Mouse (Mus musculus) lung, embryonic 15.5 days (tissue): Measurements from ENCODE around the gene Sbno2. TPM values are rescaled to one million over a fixed set of nuclear protein-coding genes. Genes with fewer than 3 reads are reported as not detected.

Source experiments
- ATAC-seq: fragments of 200-750 bp; cut with Nextera tagmentation; 2 replicates; pipeline ENCODE4 v1.8.0; 2017; ENCODE audit warnings: moderate number of reproducible peaks, borderline replicate concordance; ENCODE audit not compliant: low FRiP score, low TSS enrichment; ENCODE audit errors: extremely low read depth
- H3K27ac ChIP-seq: fragments of 300-500 bp; sonication (generic); 2 replicates; pipeline ENCODE4 v1.5.1; 2015; ENCODE audit warnings: moderate library complexity, mild to moderate bottlenecking, inconsistent platforms
- H3K27me3 ChIP-seq: fragments of 300-500 bp; sonication (generic); 2 replicates; pipeline ENCODE4 v1.6.1; 2015; ENCODE audit warnings: inconsistent platforms
- H3K36me3 ChIP-seq: fragments of 300-500 bp; sonication (generic); 2 replicates; pipeline ENCODE4 v1.6.1; 2015; ENCODE audit warnings: inconsistent platforms
- H3K4me1 ChIP-seq: fragments of 300-500 bp; sonication (generic); 2 replicates; pipeline ENCODE4 v1.6.1; 2015; ENCODE audit warnings: inconsistent platforms
- H3K4me2 ChIP-seq: fragments of 300-500 bp; sonication (generic); 2 replicates; pipeline ENCODE4 v1.6.1; 2015; ENCODE audit warnings: inconsistent platforms, mild to moderate bottlenecking, moderate library complexity
- H3K4me3 ChIP-seq: fragments of 300-500 bp; sonication (generic); 2 replicates; pipeline ENCODE4 v1.5.1; 2015; ENCODE audit warnings: mild to moderate bottlenecking, inconsistent platforms
- H3K9ac ChIP-seq: fragments of 300-500 bp; sonication (generic); 2 replicates; pipeline ENCODE4 v1.6.1; 2015; ENCODE audit warnings: inconsistent platforms
- H3K9me3 ChIP-seq: fragments of 300-500 bp; sonication (generic); 2 replicates; pipeline ENCODE4 v1.6.1; 2016; ENCODE audit warnings: inconsistent platforms
- WGBS: fragments of 180-500 bp; shearing (Covaris S2); methylation state at CpG from one replicate; pipeline ENCODE4 v1.1.7; 2015; 5-methylcytosine and 5-hydroxymethylcytosine counted together
- polyA plus RNA-seq: library from polyadenylated mRNA; unstranded; fragments of >200 nt; fragmentation: Nextera tagmentation; extraction: Ambion mirVana; gene quantifications from 2 replicates; pipeline ENCODE4 v1.2.1, GENCODE M21; 2015

Gene Sbno2
- polyA plus RNA-seq, 1 experiment from 2014 or later = 16.6 TPM

DNA sequence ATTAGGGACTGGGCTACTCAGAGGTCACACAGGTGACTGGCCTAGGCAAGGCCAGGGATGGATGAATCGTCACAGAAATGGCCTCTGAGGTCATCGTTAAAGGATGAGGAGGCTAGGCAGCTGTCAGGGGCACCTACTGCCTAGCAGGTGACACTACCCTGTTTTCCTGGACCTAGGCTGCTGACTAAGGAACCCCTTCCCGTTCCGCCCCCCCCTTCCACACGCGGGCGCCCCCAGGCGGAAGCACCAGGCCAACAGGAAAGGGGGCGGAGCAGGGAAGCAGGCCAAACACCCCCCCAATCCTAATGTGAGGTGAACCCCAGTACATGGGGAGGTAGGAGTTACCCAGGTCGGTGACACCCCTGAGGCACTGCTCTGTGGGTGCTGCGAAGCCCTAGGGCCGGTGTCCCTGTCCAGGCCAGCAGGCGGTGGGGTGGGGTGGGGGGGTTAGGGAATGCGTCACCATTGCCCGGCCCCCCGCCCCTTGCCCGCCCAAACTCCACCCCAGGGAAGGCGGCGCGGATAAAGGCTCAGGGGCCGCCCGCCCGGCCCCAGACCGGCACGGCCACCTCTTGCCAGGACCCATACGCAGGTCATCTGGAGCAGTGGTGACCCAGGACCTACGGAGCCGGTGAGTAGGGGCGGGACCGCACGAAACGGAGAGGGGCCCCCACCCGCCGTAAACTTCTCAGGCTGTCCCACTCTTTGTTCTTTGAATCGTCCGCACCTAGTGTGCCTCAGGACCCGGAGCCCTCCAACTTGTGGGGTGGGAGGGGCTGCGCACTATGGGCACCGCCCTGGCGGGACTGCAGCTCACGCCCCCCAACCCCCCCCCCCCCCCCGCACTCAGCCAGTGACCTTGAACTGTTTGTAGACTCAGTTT is 42.6 kb upstream of the Sbno2 start, which contains the start of gene Midn:
Gene Midn, plus strand, starts transcription at position 554 of the 883 bp plus-strand sequence.
- H3K27me3 ChIP-seq = no peaks in the 10 kb centered on the region
- WGBS = 1% methylated on average over 38 of the region's 42 CpGs
- peak within 1 kb of the TSS; percentile 99 for H3K27ac ChIP-seq
- H3K4me1 ChIP-seq = peaks cover 53% of the 10 kb centered on the region
- peak within 1 kb of the TSS; percentile 81 for H3K4me3 ChIP-seq
- H3K9ac ChIP-seq = peak within 1 kb of the TSS; percentile 71
- peak within 1 kb of the TSS; percentile 89 for H3K4me2 ChIP-seq
- H3K36me3 ChIP-seq = peaks cover 34% of the 10 kb centered on the region
- ATAC-seq = peak; percentile 47
- no peaks in the 10 kb centered on the region for H3K9me3 ChIP-seq

DNA sequence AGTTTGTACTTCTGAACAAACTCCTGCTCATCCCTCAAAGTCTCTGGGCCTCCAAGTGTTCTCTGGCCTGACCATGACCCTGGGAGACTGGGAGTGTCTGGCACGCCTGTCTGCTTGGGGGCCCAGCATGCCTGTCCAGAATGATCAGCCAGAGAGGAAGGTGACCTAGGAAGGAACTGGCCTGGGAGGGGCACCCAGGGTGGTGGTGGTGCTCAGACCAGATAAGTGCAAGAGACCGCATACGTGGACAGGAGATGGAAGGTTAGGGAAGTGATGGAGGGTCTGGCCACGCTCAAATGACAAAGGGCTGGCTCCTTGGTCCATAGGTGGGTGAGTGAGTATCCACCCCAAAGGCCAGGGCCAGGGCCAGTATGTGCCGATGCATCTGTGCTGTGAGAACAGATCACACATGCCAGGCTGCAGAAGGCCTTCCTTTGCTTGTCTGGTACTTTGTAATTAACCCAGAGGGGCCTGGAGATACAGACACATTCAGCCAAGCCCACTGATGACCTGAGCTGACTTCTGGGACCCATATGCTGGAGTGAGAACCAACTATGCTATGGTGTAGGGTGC is 41.9 kb upstream of the Sbno2 start:
- no peaks in the 10 kb centered on the region for H3K9me3 ChIP-seq
- H3K36me3 ChIP-seq = peaks cover 27% of the 10 kb centered on the region
- WGBS = 61% methylated on average over 5 of the region's 5 CpGs
- H3K4me1 ChIP-seq = peaks cover 49% of the 10 kb centered on the region
- no peak for ATAC-seq
- H3K27me3 ChIP-seq = no peaks in the 10 kb centered on the region
- peak overlapping the region; percentile 89 for H3K4me2 ChIP-seq
- H3K9ac ChIP-seq = peak overlapping the region; percentile 71
- peak overlapping the region; percentile 81 for H3K4me3 ChIP-seq
- peak overlapping the region; percentile 99 for H3K27ac ChIP-seq

DNA sequence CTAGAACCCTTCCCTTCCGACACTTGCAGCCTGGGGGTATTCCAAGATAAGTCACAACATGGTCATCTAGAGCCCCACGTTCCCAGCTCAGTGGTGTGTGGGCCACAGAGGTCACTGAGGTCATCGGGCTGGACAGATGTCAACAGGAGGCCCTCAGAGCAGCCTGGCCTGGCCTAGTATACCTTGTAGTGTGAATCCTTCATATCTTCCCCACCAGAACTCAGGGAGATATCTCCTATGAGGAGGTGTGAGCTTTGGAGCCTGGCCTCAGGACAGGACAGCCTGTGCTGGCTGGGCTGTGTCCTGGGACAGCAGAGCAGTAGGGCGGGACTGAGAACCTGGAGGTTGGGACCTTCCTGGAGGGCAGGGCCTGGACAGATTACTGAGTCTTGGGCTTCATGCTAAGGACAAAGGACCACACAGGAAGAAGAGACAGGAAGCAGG is 41.2 kb upstream of the Sbno2 start:
- 70% methylated on average over 4 of the region's 4 CpGs for WGBS
- Histone ChIP-seq H3K36me3 (peaks cover 27% of the 10 kb centered on the region), H3K4me2 (peak overlapping the region; percentile 3; the same call in 1 of the 2 replicates), H3K27me3 (no peaks in the 10 kb centered on the region), H3K9me3 (no peaks in the 10 kb centered on the region), H3K4me1 (peaks cover 46% of the 10 kb centered on the region), H3K27ac (peak overlapping the region; percentile 99), H3K4me3 (no peak overlapping the region), H3K9ac (no peak overlapping the region)
- ATAC-seq = no peak

DNA sequence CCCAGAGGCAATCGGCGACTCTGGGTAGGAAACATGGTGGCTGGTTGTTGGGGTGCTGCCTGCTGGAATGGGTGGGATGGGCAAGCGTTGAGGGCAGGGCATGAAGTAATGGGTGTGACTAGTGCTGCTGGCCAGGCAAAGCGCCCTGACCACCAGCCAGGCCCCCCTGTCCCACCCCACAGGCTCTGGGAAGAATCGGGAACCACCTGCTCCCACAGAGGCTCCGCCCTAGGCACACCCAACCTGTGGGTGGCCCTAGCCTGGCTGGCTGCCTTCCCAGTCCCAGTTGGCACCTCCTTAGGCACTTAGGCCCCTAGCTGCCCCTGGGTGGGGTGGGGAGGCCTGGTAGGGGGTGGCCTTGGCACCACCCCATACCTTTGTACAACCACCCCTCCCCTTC is 40.5 kb upstream of the Sbno2 start:
- peak overlapping the region; percentile 99 for H3K27ac ChIP-seq
- H3K27me3 ChIP-seq = no peaks in the 10 kb centered on the region
- peaks cover 27% of the 10 kb centered on the region for H3K36me3 ChIP-seq
- WGBS = 81% methylated on average over 6 of the region's 6 CpGs
- H3K4me2 ChIP-seq = no peak overlapping the region
- peaks cover 53% of the 10 kb centered on the region for H3K4me1 ChIP-seq
- no peaks in the 10 kb centered on the region for H3K9me3 ChIP-seq
- no peak overlapping the region for H3K9ac ChIP-seq
- no peak overlapping the region for H3K4me3 ChIP-seq
- ATAC-seq = no peak

DNA sequence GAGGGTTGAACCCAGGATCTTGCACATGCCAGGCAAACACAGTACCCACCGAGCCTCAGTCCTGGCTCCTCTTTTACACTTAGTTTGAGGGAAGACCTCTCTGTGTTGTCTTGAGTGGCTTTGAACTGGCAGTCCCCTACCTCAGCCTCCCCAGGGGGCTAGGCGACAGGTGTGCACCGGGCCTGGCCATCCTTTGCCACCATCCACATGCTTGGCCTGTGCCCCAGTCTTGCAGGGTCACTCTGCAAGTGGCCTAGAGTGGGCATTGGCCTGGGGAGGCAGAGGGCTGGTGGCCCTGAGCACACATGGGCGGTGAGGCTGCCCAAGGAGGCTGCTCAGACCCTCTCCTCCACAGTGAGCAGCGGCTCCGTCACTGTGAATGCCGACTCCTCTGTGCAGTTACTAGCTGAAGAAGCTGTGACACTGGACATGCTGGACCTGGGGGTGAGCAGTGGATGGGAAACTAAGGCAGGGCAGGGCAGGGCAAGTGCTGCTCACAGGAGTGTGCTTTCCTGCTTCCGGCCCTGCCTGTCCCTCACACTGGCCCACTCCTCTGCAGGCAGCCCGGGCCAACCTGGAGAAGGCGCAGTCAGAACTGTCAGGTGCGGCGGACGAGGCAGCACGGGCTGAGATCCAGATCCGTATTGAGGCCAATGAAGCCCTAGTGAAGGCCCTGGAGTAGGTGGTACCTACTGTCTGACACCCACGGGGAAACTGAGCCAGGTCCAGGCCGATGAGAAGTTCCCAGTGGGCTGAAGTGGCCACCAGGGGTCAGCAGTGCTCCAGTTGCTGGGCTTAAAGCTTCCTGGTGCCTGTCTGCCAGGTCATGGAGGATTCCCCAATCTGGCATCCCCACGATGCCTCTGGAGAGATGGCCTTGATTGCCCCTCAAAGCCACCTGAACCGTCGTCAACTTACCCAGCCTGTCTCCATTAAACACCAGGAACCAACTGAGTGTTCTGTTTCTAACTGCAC is 39.8 kb upstream of the Sbno2 start:
- H3K27ac ChIP-seq = peak overlapping the region; percentile 62
- no peak for ATAC-seq
- H3K9me3 ChIP-seq = no peaks in the 10 kb centered on the region
- no peak overlapping the region for H3K9ac ChIP-seq
- H3K4me2 ChIP-seq = no peak overlapping the region
- peaks cover 27% of the 10 kb centered on the region for H3K36me3 ChIP-seq
- H3K4me3 ChIP-seq = no peak overlapping the region
- H3K27me3 ChIP-seq = peaks cover 3% of the 10 kb centered on the region; the same call in 1 of the 2 replicates
- H3K4me1 ChIP-seq = peaks cover 57% of the 10 kb centered on the region
- WGBS = 72% methylated on average over 20 of the region's 20 CpGs

DNA sequence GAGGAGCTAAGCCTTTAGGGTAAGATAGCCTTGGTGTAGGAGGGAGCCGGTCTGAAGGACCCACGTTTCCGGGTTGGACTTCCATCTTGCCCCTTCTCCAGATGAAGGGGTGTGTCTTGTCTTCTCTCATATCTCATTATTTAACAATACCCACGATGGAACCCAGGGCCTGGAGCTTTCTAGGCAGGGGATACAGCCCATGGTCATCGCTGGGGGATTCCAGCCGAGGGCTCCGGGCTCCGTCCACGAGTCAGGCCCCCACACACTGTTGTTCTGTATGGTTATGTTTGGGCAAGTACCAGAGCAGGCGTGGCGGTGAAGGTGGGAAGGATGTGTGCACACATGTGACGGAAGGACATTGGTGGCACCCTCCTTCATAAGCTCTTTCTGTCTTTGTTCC is 38.8 kb upstream of the Sbno2 start:
- Histone ChIP-seq H3K4me1 (peaks cover 62% of the 10 kb centered on the region), H3K27ac (no peak overlapping the region), H3K4me3 (no peak overlapping the region), H3K9ac (no peak overlapping the region), H3K9me3 (no peaks in the 10 kb centered on the region), H3K36me3 (peaks cover 27% of the 10 kb centered on the region), H3K27me3 (peaks cover 13% of the 10 kb centered on the region; the same call in 1 of the 2 replicates), H3K4me2 (no peak overlapping the region)
- no peak for ATAC-seq
- WGBS = 92% methylated on average over 12 of the region's 12 CpGs

DNA sequence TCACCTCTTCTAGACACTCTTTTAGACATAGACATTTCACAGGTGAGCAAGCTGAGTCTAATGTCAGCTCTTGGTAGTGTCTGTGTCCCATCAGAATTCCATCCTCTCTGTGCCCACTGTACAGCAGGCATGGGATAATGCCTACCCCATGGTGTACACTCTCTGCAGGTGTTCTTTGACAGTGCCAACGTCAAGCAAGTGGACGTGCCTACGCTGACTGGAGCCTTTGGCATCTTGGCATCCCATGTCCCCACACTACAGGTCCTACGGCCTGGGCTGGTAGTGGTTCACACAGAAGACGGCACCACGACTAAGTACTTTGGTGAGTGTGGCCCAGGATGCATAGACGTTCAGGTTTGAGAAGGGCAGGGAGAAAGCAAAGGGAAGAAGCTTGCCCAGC is 38.3 kb upstream of the Sbno2 start:
- Histone ChIP-seq H3K36me3 (peaks cover 27% of the 10 kb centered on the region), H3K4me3 (no peak overlapping the region), H3K4me1 (peaks cover 64% of the 10 kb centered on the region), H3K27me3 (peaks cover 17% of the 10 kb centered on the region; the same call in 1 of the 2 replicates), H3K4me2 (no peak overlapping the region), H3K9ac (no peak overlapping the region), H3K9me3 (no peaks in the 10 kb centered on the region), H3K27ac (no peak overlapping the region)
- 92% methylated on average over 7 of the region's 7 CpGs for WGBS
- ATAC-seq = no peak

DNA sequence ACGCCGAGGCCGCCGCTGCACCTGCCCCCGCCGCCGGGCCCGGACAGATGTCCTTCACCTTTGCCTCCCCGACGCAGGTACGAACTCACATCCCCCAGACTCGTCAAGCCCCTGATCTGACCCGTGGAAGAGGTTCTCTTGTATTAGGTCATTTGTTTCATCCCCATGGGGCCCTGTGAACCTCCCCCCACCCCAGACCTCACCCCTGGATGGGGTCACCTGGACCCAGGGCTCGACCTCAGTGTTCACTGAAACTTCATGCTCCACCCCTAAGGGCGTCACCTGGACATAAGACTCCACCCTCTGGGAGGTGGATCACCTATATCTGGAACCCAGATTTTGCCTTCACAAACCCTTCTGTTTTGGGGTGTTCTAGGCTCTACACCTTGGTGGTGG is 37.2 kb upstream of the Sbno2 start:
- peaks cover 70% of the 10 kb centered on the region for H3K4me1 ChIP-seq

DNA sequence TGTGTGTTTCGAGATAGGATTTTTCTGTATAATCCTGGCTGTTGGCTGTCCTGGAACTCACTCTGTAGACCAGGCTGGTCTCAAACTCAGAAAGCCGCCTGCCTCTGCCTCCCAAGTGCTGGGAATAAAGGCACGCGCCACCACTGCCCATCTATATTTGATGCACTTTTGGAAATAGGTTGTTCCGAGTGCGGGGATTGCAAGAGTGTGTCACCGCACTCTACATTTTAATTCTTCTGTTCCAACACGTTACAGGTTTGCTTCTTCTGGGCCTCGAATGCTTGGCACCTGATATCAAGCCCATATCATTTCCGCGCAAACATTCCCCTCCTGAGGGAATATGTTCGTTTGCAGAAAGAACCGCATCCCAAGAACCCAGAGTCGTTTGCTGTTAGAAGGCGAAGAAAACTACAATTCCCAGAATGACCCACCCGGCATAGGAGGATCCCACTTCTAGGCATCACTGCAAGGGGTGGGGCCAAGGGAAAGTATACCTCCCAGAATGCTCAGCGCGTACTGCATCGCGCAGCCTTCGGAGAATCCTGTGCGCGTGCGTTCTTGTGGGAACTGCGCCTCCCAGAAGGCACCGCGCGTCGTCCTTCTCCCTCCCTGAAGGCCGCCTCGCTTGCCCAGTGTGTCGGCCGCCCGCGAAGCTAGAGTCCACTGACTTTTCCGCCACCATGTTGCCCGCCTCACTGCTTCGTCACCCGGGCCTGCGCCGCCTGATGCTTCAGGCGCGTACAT is 36.6 kb upstream of the Sbno2 start:
- H3K4me3 ChIP-seq = peak overlapping the region; percentile 56
- H3K27me3 ChIP-seq = peaks cover 34% of the 10 kb centered on the region
- peaks cover 70% of the 10 kb centered on the region for H3K4me1 ChIP-seq
- H3K36me3 ChIP-seq = peaks cover 27% of the 10 kb centered on the region
- peak overlapping the region; percentile 78 for H3K27ac ChIP-seq
- H3K9me3 ChIP-seq = no peaks in the 10 kb centered on the region
- WGBS = under 1% methylated on average over 43 of the region's 43 CpGs
- peak; percentile 85 for ATAC-seq
- peak overlapping the region; percentile 71 for H3K9ac ChIP-seq
- peak overlapping the region; percentile 67 for H3K4me2 ChIP-seq

More for the DNA sequence above, 37.2 kb upstream of the Sbno2 start:
- Histone ChIP-seq H3K9me3 (no peaks in the 10 kb centered on the region), H3K27ac (peak overlapping the region; percentile 78), H3K36me3 (peaks cover 27% of the 10 kb centered on the region), H3K27me3 (peaks cover 28% of the 10 kb centered on the region), H3K9ac (peak overlapping the region; percentile 71), H3K4me3 (peak overlapping the region; percentile 56), H3K4me2 (peak overlapping the region; percentile 67)
- WGBS = 0% methylated on average over 15 of the region's 15 CpGs
- no peak for ATAC-seq

DNA sequence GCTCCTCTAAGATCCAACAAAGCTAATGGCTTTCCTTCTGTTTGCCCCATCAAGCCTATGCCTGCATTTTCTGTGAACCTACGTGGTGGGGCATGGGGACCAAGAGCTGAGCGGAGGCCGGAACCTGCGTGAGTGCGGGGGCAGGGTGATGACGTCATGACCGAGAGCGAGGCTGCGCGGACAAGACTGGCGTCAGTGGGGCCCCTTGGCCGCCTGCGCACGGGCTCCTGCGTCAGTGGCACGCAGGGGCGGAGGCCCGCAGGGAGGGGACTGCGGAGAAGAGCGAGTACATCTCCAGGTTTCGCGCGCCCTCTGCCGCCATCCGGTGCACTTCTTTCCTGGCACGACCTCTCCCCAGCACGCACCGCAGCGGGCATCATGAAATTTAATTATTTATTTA is 35.9 kb upstream of the Sbno2 start:
- peak; percentile 71 for ATAC-seq
- H3K27ac ChIP-seq = peak overlapping the region; percentile 78

DNA sequence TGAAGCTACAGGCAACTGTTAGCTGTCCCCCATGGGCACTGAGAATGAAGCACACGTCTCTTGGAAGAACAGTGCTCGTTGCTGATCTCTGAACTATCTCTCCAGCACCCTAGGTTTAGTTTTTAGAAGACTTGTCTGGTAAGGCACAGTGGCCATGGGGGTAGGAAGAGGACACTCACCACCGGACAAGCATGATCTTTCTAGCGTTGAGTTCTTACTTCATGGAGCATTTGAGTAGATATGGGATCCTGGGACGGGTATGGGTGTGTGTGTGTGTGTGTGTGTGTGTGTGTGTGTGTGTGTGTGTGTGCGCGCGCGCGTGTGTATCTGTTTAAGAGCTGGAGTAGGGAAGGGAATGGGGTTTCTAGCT is 35.3 kb upstream of the Sbno2 start, which contains the start of gene Cbarp:
Gene Cbarp, minus strand, starts transcription at position 170 of the 370 bp plus-strand sequence.
- H3K4me1 ChIP-seq = peaks cover 67% of the 10 kb centered on the region

More for the DNA sequence above, 35.9 kb upstream of the Sbno2 start:
- WGBS = under 1% methylated on average over 29 of the region's 29 CpGs
- peak overlapping the region; percentile 67 for H3K4me2 ChIP-seq
- no peaks in the 10 kb centered on the region for H3K9me3 ChIP-seq
- H3K36me3 ChIP-seq = peaks cover 27% of the 10 kb centered on the region
- H3K4me3 ChIP-seq = peak overlapping the region; percentile 56
- H3K27me3 ChIP-seq = peaks cover 41% of the 10 kb centered on the region
- H3K9ac ChIP-seq = peak overlapping the region; percentile 31; the same call in 1 of the 2 replicates
- peaks cover 70% of the 10 kb centered on the region for H3K4me1 ChIP-seq

More for the DNA sequence above, 35.3 kb upstream of the Sbno2 start, which contains the start of gene Cbarp:
- peak within 1 kb of the TSS; percentile 78 for H3K27ac ChIP-seq
- H3K27me3 ChIP-seq = peaks cover 47% of the 10 kb centered on the region
- ATAC-seq = no peak
- H3K4me3 ChIP-seq = peak within 1 kb of the TSS; percentile 61
- peak within 1 kb of the TSS; percentile 31 for H3K9ac ChIP-seq
- no peaks in the 10 kb centered on the region for H3K9me3 ChIP-seq
- 68% methylated on average over 10 of the region's 10 CpGs for WGBS
- peak within 1 kb of the TSS; percentile 98 for H3K4me2 ChIP-seq
- H3K36me3 ChIP-seq = peaks cover 23% of the 10 kb centered on the region
